Mouse (Mus musculus): ENCODE measurements at regions not wholly inside any gene's neighbourhood (a gene's known extent, or its start where the extent isn't known, plus 50 kb on each side); places are given as distances from the start of the nearest gene placed in this dataset.

GRCm38 (mm10) chr12:26206036-26206435, 209.0 kb downstream of the Rnf144a start:
- dilution Hi-C loops (cut with MboI; ENCODE audit: extremely low pct_ligation_motif_present, extremely low pct_unique_long_range_greater_than_20kb, low sequenced_read_pairs), result no loop called here
- Histone ChIP-seq H3K4me2 (ENCODE audit: insufficient read depth, low read depth, poor library complexity, severe bottlenecking) (no peak overlapping the region), H3K4me1 (ENCODE audit: control insufficient read depth in 1 of 2, insufficient read depth in 2 of 2) (peaks cover 3 to 10% of the 10 kb centered on the region in 2 experiments; a peak in 3 of 4 replicates), H3K9ac (ENCODE audit: insufficient read depth, low read depth) (no peak overlapping the region), H3K79me2 (replicated peaks; ENCODE audit: control insufficient read depth, extremely low read depth, insufficient read depth, poor library complexity, severe bottlenecking) (no peaks in the 10 kb centered on the region), H3K27me3 (replicated peaks) (no peaks in the 10 kb centered on the region), H3K9me3 (replicated peaks; ENCODE audit: low read length) (no peaks in the 10 kb centered on the region), H3K36me3 (replicated peaks in 1 of 2; ENCODE audit: control insufficient read depth in 1 of 2, insufficient read depth in 1 of 2, low read length in 1 of 2) (no peaks in the 10 kb centered on the region), H3K27ac (ENCODE audit: insufficient read depth, low read depth) (no peak overlapping the region), H3K4me3 (replicated peaks in 1 of 3; ENCODE audit: low read depth in 2 of 3, low read length in 2 of 3, poor library complexity in 1 of 3) (no peak overlapping the region)
- TF ChIP-seq ZKSCAN1 (IDR thresholded peaks at IDR 0.05; ENCODE audit: borderline replicate concordance, low read depth, low read length) (no peak), USF1 (IDR thresholded peaks at IDR 0.05; ENCODE audit: low read depth, low read length) (no peak), ZNF384 (IDR thresholded peaks at IDR 0.05; ENCODE audit: low read depth, low read length) (no peak), MAZ (IDR thresholded peaks at IDR 0.05; ENCODE audit: low read depth, low read length) (no peak), RAD21 (IDR thresholded peaks at IDR 0.05; ENCODE audit: low read depth, low read length) (no peak), ELF1 (IDR thresholded peaks at IDR 0.05; ENCODE audit: low read depth, low read length) (no peak), MAFK (IDR thresholded peaks at IDR 0.05; ENCODE audit: insufficient replicate concordance, low read length) (no peak), POLR2A (IDR thresholded peaks at IDR 0.05; ENCODE audit: low read depth, low read length) (no peak), RCOR1 (conservative IDR thresholded peaks at IDR 0.05; ENCODE audit: low read depth, low read length) (no peak), CHD1 (IDR thresholded peaks at IDR 0.05; ENCODE audit: low read depth, low read length) (no peak), ZMIZ1 (IDR thresholded peaks at IDR 0.05; ENCODE audit: low read depth, low read length) (no peak), GABPA (IDR thresholded peaks at IDR 0.05; ENCODE audit: insufficient replicate concordance, low read depth, low read length) (no peak), MAX (IDR thresholded peaks at IDR 0.05; ENCODE audit: low read length) (no peak), ETS1 (conservative IDR thresholded peaks at IDR 0.05; ENCODE audit: low read depth, low read length) (no peak), CTCF (conservative IDR thresholded peaks at IDR 0.05 in 1 of 2, IDR thresholded peaks at IDR 0.05 in 1 of 2; ENCODE audit: low read depth in 2 of 2, low read length in 2 of 2) (no peak), E2F4 (IDR thresholded peaks at IDR 0.05; ENCODE audit: insufficient replicate concordance, low read depth, low read length) (no peak)
- no peak for DNase-seq (ENCODE audit: extremely low read depth)
- in situ Hi-C loops (cut with MboI; ENCODE audit: low pct_ligation_motif_present, low pct_unique_long_range_greater_than_20kb, low sequenced_read_pairs), result no loop called here

- dilution Hi-C loops (cut with MboI; ENCODE audit: extremely low pct_ligation_motif_present, extremely low pct_unique_long_range_greater_than_20kb, low sequenced_read_pairs), result no loop called here
- peaks cover 0 to 16% of the 10 kb centered on the region in 2 experiments; a peak in 2 of 4 replicates for H3K4me1 ChIP-seq (ENCODE audit: control insufficient read depth in 1 of 2, insufficient read depth in 2 of 2)
These were observed 223.0 kb downstream of the Rnf144a start for GRCm38 (mm10) chr12:26191982-26192576.

More at GRCm38 (mm10) chr12:26191982-26192576, 223.0 kb downstream of the Rnf144a start:
- TF ChIP-seq ELF1 (IDR thresholded peaks at IDR 0.05; ENCODE audit: low read depth, low read length), result no peak
- no peak for TF ChIP-seq USF1 (IDR thresholded peaks at IDR 0.05; ENCODE audit: low read depth, low read length)
- no peak for TF ChIP-seq RAD21 (IDR thresholded peaks at IDR 0.05; ENCODE audit: low read depth, low read length)
- TF ChIP-seq MEF2A (IDR thresholded peaks at IDR 0.05; ENCODE audit: borderline replicate concordance, low read depth, low read length), result no peak
- no peak for TF ChIP-seq ZKSCAN1 (IDR thresholded peaks at IDR 0.05; ENCODE audit: borderline replicate concordance, low read depth, low read length)
- no peak for TF ChIP-seq SMC3 (IDR thresholded peaks at IDR 0.05; ENCODE audit: low read depth, low read length)
- no peak for TF ChIP-seq PAX5 (IDR thresholded peaks at IDR 0.05; ENCODE audit: low read length)
- no peak for TF ChIP-seq POLR2AphosphoS2 (IDR thresholded peaks at IDR 0.05; ENCODE audit: low read depth, low read length)
- no peak for TF ChIP-seq POLR2A (IDR thresholded peaks at IDR 0.05; ENCODE audit: low read depth, low read length)
- no peaks in the 10 kb centered on the region for H3K27me3 ChIP-seq (replicated peaks)
- H3K4me3 ChIP-seq (replicated peaks in 1 of 3; ENCODE audit: low read depth in 2 of 3, low read length in 2 of 3, poor library complexity in 1 of 3), result no peak overlapping the region
- H3K36me3 ChIP-seq (replicated peaks in 1 of 2; ENCODE audit: control insufficient read depth in 1 of 2, insufficient read depth in 1 of 2, low read length in 1 of 2), result no peaks in the 10 kb centered on the region
- no peak overlapping the region for H3K27ac ChIP-seq (ENCODE audit: insufficient read depth, low read depth)
- H3K4me2 ChIP-seq (ENCODE audit: insufficient read depth, low read depth, poor library complexity, severe bottlenecking), result no peak overlapping the region
- H3K9me3 ChIP-seq (replicated peaks; ENCODE audit: low read length), result no peaks in the 10 kb centered on the region
- in situ Hi-C loops (cut with MboI; ENCODE audit: low pct_ligation_motif_present, low pct_unique_long_range_greater_than_20kb, low sequenced_read_pairs), result no loop called here
- DNase-seq (ENCODE audit: extremely low read depth), result no peak
- no peak overlapping the region for H3K9ac ChIP-seq (ENCODE audit: insufficient read depth, low read depth)
- no peaks in the 10 kb centered on the region for H3K79me2 ChIP-seq (replicated peaks; ENCODE audit: control insufficient read depth, extremely low read depth, insufficient read depth, poor library complexity, severe bottlenecking)
